Mouse (Mus musculus): ENCODE results near the gene Kif6.

DNA sequence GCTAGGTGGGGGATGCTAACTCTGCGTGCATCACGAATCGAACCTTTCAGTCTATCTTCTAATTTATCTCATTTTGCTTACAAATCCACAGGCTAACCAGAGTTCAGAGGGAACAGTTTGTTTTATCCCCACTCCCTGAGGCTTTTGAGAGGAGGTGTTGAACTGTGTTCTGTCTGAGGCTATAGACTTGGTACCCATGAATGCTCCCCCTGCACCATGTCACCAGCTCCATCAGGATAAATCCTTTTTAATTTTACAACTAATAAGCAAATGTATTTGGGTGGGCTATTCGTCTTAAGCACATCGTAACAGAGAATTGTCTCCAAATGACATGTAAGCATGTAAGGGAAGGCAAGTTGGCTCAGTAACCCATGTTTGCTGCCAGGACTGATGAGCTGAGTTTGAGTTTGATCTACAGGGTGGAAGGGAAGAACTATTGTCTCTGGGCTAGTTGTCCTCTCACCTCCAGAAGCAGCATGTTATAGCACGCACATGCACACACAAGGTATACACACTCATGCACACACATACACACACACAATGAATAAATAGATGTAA is 122.4 kb downstream of the Kif6 start:
- no peak for TF ChIP-seq CTCF (IDR thresholded peaks at IDR 0.05; ENCODE audit: extremely low read depth, insufficient read depth, insufficient read length, insufficient replicate concordance)
- TF ChIP-seq POLR2A (IDR thresholded peaks at IDR 0.05; ENCODE audit: low read depth, low read length) = no peak

Measured in spleen, adult 2 months (tissue).